Mouse (Mus musculus): ENCODE results near the gene Trpc5. TPM values are rescaled to one million over a fixed set of nuclear protein-coding genes. Genes with fewer than 3 reads are reported as not detected.
A peak's percentile ranks its signal among the peaks of the same experiment; 100 is the strongest.

Gene Trpc5
- total RNA-seq (2014; rRNA removed) (15.3 and 16.3 TPM in 2 replicates), polyA plus RNA-seq (2015; fragmentation: Nextera tagmentation; extraction: Ambion mirVana) (3.2 and 3.9 TPM in 2 replicates)

DNA sequence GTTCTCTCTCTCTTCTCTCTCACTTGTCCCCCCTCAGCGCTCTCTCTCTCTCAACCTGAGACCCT, at the start of gene Trpc5:
TSS of gene Trpc5 (minus strand) at position 39 of the 65 bp plus-strand sequence.
- Histone ChIP-seq H3K27me3 (ENCODE audit: insufficient read depth, low read length) (no peaks in the 10 kb centered on the region), H3K9me3 (ENCODE audit: low read length) (no peaks in the 10 kb centered on the region), H3K9ac (replicated peaks; ENCODE audit: low read length, poor library complexity, severe bottlenecking) (peak within 1 kb of the TSS; percentile 50), H3K36me3 (ENCODE audit: insufficient read depth, low read length) (no peaks in the 10 kb centered on the region), H3K27ac (ENCODE audit: low read depth, low read length) (no peak within 1 kb of the TSS), H3K4me2 (ENCODE audit: low read depth, low read length, poor library complexity, severe bottlenecking) (peak within 1 kb of the TSS; percentile 52), H3K4me1 (ENCODE audit: insufficient read depth, low read length) (no peaks in the 10 kb centered on the region), H3K4me3 (ENCODE audit: low read depth, low read length) (peak within 1 kb of the TSS; percentile 45)
- WGBS: no CpG with 5 or more reads among the region's 1 CpGs
- no peak for TF ChIP-seq CTCF (IDR thresholded peaks at IDR 0.05)
- ATAC-seq (ENCODE audit: low FRiP score): no peak
- DNase-seq (ENCODE audit: low spot score): no peak

DNA sequence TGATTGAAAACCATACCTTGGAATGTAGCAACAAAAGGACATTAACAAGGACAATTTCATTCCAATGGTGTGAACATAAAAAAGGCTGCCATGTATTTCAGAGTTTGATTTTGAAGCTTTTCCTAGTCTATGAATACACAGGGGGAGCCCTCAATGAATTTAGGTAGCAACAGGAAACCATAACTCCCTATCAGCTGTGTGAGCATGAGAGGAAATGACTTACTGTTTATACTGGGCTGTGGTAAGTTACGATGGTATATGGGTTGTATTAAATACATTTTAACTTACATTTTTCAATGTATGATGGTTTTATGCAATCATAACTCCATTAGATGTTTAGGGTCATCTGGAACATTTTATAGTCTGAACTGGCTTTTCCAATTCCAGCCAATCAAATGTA, 28.4 kb upstream of the Trpc5 start:
- ATAC-seq (ENCODE audit: low FRiP score) (no peak), DNase-seq (ENCODE audit: low spot score) (no peak)
- Histone ChIP-seq H3K4me1 (ENCODE audit: insufficient read depth, low read length) (no peaks in the 10 kb centered on the region), H3K4me3 (ENCODE audit: low read depth, low read length) (no peak overlapping the region), H3K4me2 (ENCODE audit: low read depth, low read length, poor library complexity, severe bottlenecking) (no peak overlapping the region), H3K27ac (ENCODE audit: low read depth, low read length) (no peak overlapping the region), H3K27me3 (ENCODE audit: insufficient read depth, low read length) (no peaks in the 10 kb centered on the region), H3K36me3 (ENCODE audit: insufficient read depth, low read length) (no peaks in the 10 kb centered on the region), H3K9me3 (ENCODE audit: low read length) (no peaks in the 10 kb centered on the region), H3K9ac (replicated peaks; ENCODE audit: low read length, poor library complexity, severe bottlenecking) (no peak overlapping the region)
- WGBS: 97% methylated on average over 1 of the region's 1 CpGs
- no peak for TF ChIP-seq CTCF (IDR thresholded peaks at IDR 0.05)

DNA sequence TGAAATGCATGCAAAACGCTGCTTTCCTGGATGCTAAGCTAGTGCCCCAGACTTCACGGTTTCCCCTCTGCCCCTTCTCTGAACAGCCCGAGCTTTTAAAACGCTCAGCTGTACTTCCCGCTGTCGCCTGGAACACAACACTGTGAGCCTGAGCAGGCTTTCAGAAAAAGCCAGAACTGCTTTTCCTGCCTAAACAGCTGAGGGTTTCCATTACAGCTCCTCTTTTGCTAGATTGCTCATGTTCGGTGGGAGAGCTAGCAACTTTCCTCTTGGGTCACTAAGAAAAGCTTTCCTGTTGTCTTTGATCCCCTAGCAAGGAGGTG, 1.8 kb upstream of the Trpc5 start:
- Histone ChIP-seq H3K27me3 (ENCODE audit: insufficient read depth, low read length) (no peaks in the 10 kb centered on the region), H3K4me3 (ENCODE audit: low read depth, low read length) (peak overlapping the region; percentile 45), H3K4me2 (ENCODE audit: low read depth, low read length, poor library complexity, severe bottlenecking) (peak overlapping the region; percentile 52), H3K9ac (replicated peaks; ENCODE audit: low read length, poor library complexity, severe bottlenecking) (no peak overlapping the region), H3K9me3 (ENCODE audit: low read length) (no peaks in the 10 kb centered on the region), H3K27ac (ENCODE audit: low read depth, low read length) (no peak overlapping the region), H3K4me1 (ENCODE audit: insufficient read depth, low read length) (no peaks in the 10 kb centered on the region), H3K36me3 (ENCODE audit: insufficient read depth, low read length) (no peaks in the 10 kb centered on the region)
- 15% methylated on average over 7 of the region's 7 CpGs for WGBS
- DNase-seq (ENCODE audit: low spot score) (peak; percentile 15), ATAC-seq (ENCODE audit: low FRiP score) (peak; percentile 31; the same call in 1 of the 2 replicates)
- TF ChIP-seq CTCF (IDR thresholded peaks at IDR 0.05): no peak

DNA sequence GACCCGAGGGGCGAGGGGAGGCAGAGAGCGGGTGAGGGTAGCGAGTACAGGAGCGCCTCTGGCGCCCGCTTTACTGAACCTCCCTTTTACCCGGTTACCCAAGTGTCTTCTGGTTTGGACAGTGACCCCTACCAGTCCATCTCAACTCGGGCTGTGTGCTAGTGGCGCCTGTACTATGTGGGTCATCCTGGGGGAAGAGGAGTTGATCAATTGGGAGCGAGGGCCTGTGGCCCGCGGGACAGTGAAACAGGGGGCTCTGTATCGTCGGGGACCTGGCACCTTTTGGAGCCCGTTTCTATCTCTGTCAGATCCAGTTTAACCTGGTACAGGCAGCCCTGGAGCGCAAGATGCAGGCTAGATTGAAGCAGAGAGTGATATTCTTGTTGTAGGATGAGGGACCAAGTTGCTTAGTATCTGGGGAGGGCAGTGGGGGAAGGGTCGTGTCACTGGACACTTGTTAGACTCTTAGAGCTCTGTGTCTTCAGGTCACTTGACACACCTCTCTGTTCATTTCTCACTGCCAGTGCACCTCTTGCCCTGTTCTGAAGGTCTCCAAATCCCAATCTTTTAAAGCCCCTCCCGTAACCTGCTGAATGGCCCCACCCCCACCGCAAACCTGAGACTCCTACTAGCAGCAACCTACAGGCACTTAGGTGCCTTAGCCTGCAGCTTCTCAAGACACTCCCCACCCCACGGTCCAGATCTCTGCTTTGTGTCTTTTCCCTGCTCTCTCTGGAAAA, 1.3 kb upstream of the Trpc5 start:
- Histone ChIP-seq H3K4me3 (ENCODE audit: low read depth, low read length) (peak overlapping the region; percentile 45), H3K4me1 (ENCODE audit: insufficient read depth, low read length) (no peaks in the 10 kb centered on the region), H3K27ac (ENCODE audit: low read depth, low read length) (no peak overlapping the region), H3K4me2 (ENCODE audit: low read depth, low read length, poor library complexity, severe bottlenecking) (peak overlapping the region; percentile 52), H3K9ac (replicated peaks; ENCODE audit: low read length, poor library complexity, severe bottlenecking) (peak overlapping the region; percentile 50; the same call in 1 of the 2 replicates), H3K36me3 (ENCODE audit: insufficient read depth, low read length) (no peaks in the 10 kb centered on the region), H3K9me3 (ENCODE audit: low read length) (no peaks in the 10 kb centered on the region), H3K27me3 (ENCODE audit: insufficient read depth, low read length) (no peaks in the 10 kb centered on the region)
- TF ChIP-seq CTCF (IDR thresholded peaks at IDR 0.05): no peak
- WGBS: 22% methylated on average over 20 of the region's 21 CpGs
- DNase-seq (ENCODE audit: low spot score): peak; percentile 8
- peak; percentile 69 for ATAC-seq (ENCODE audit: low FRiP score)

DNA sequence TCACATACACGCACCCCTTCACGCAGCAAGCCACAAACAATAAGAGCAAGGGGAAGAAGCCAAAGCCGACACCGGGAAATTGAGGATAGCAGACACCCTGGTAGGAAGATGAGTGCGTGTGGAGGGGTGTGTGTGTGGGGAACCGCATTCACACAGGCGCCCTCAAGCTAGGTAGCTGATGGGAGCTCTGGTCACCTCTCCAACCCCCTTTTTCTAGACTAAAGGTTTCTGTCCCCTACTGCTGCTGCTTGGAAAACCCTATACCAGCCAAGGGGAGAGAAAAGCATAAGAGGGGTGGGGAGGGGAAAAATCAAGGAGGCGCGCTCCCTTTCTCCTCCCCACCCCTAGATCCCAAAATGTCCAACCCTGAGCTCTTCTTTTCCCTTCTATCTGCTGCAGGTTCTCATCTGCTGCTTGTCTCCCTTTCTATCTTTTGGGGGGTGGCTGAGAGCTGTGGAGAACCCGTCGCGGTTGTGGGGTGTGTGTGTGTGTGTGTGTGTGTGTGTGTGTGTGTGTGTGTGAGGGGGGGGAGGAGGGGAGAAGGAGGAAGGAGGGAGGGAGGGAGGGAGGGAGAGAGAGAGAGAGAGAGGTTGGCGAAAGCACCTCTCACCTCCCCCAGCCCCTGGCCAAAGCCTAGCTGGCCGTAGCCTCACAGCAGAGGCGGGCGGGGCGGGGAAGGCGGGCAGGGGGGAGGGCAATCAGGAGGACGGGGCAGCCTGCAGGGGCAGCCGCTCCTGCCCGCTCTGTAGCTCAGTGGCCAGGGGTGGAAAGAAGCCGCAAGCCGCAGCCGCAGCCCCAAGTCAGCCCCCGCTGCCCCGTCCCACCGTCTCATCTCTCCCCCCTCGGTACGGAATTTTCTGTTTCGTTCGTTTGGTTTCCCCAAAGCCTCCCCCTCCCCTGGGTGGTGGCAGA, 483 bp upstream of the Trpc5 start, which contains the start of gene Rtl4:
TSS of gene Rtl4 (plus strand) at position 701 of the 912 bp plus-strand sequence.
- H3K9ac ChIP-seq (replicated peaks; ENCODE audit: low read length, poor library complexity, severe bottlenecking): peak within 1 kb of the TSS; percentile 50
- WGBS: 13% methylated on average over 16 of the region's 31 CpGs
- no peaks in the 10 kb centered on the region for H3K27me3 ChIP-seq (ENCODE audit: insufficient read depth, low read length)
- no peaks in the 10 kb centered on the region for H3K4me1 ChIP-seq (ENCODE audit: insufficient read depth, low read length)
- ATAC-seq (ENCODE audit: low FRiP score): peak; percentile 78
- H3K4me3 ChIP-seq (ENCODE audit: low read depth, low read length): peak within 1 kb of the TSS; percentile 45
- H3K9me3 ChIP-seq (ENCODE audit: low read length): no peaks in the 10 kb centered on the region
- DNase-seq (ENCODE audit: low spot score): peak; percentile 11
- H3K36me3 ChIP-seq (ENCODE audit: insufficient read depth, low read length): no peaks in the 10 kb centered on the region
- TF ChIP-seq CTCF (IDR thresholded peaks at IDR 0.05): no peak
- H3K27ac ChIP-seq (ENCODE audit: low read depth, low read length): no peak within 1 kb of the TSS
- peak within 1 kb of the TSS; percentile 52 for H3K4me2 ChIP-seq (ENCODE audit: low read depth, low read length, poor library complexity, severe bottlenecking)

DNA sequence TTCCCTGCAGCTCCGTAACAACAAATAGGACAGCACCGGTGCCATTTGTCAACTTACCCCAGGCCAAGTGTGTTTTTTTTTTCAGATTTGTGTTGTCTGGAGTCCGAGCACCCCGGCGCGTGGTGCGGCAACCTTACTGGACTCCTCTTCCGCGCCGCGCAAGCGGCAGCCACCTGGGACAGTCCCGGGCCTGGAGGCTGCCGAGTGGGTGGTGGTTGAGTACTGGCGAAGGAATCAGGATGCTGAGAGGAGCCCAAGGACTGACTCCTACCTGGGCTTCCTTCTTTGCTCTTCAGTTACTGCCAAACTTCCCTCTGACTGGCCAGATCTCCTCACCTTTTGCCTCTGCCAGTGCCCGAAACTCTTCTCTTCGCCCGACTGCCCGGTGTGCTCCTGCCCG, 238 bp downstream of the Trpc5 start:
- TF ChIP-seq CTCF (IDR thresholded peaks at IDR 0.05): no peak
- H3K4me2 ChIP-seq (ENCODE audit: low read depth, low read length, poor library complexity, severe bottlenecking): peak overlapping the region; percentile 52
- peak overlapping the region; percentile 45 for H3K4me3 ChIP-seq (ENCODE audit: low read depth, low read length)
- no peak for ATAC-seq (ENCODE audit: low FRiP score)
- DNase-seq (ENCODE audit: low spot score): no peak
- H3K9me3 ChIP-seq (ENCODE audit: low read length): no peaks in the 10 kb centered on the region
- H3K27ac ChIP-seq (ENCODE audit: low read depth, low read length): no peak overlapping the region
- H3K36me3 ChIP-seq (ENCODE audit: insufficient read depth, low read length): no peaks in the 10 kb centered on the region
- no peaks in the 10 kb centered on the region for H3K4me1 ChIP-seq (ENCODE audit: insufficient read depth, low read length)
- 23% methylated on average over 20 of the region's 20 CpGs for WGBS
- no peaks in the 10 kb centered on the region for H3K27me3 ChIP-seq (ENCODE audit: insufficient read depth, low read length)
- H3K9ac ChIP-seq (replicated peaks; ENCODE audit: low read length, poor library complexity, severe bottlenecking): peak overlapping the region; percentile 50; the same call in 1 of the 2 replicates
